Mouse (Mus musculus): ENCODE results near the gene Ndufa7.

Ndufa7 gene

DNA sequence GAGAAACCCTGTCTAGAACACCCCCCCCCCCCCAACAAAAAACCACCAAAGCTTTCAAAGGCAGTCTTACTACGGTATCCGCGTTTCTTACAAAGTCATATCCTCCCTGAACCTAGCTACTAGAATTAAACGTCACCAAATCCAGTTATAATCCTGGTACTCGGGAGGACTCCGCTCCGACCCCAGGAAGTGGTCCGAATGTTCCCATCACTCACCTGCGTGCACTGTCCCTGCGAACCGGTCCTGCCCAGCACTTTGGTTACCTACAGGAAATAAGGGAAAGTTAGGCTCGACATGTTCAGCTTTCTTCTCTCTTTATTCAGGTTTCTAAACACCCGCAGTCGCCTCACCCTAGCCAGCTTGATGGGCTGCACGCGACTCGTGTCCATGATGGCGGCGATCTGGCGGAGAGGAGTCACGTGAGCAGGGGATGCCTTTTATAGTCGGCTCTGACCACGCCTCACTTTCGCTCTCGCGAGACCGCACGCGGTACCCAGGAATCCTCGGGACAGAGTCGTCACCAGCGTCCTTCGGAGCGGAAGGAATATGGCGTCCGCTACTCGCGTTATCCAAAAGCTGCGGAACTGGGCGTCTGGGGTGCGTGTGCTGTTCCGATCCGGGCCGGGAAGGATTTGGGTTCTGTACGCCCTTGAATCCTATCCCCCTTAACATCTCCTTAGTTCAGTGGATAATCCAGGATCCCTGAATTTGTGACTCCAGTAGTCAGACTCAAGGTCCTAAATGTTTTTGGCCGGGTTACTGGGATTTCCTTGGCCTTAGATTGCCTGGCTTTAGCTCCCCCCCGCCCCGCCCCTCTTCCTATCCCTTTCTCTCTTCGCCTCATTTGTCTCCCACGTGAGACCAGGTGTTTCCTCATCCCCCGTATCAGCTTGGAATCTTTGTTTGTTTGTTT, at the start of gene Ndufa7, which contains the start of gene Rps28:
Gene Ndufa7 (plus strand): TSS at position 489 of the 913 bp plus-strand sequence.
Gene Rps28 (minus strand): TSS at position 479 of the 913 bp plus-strand sequence.
- peak; percentile 96 to 98 for DNase-seq (ENCODE audit: low spot score in 2 of 2)

DNA sequence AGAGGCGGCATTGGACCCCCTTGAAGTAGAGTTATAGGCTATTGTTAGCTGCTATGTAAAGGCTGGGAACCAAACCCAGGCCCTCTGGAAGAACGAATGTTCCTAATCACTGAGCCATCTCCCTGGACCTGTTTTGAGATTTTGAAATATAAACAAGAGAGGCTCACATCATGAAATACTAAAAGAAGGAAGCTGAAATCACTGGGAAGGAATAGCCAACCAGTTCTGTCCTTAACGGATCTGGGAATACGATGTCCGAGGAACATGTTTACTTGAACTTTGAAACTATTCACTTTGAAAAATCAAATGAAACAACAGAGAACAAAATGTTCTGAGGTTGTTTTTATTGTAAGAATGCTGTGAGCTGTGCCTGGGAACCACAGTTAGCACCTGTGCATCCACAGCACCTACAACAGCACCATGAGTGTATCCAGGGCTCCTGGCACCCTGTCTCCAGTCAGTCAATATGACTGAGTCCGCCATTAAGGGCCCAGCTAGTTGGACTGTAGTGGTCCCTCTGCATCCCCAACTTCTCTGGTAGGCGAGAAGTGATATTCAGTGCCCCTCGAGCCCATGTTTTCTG, 49.7 kb upstream of the Ndufa7 start:
- no peak for DNase-seq (ENCODE audit: low spot score in 2 of 2)

DNA sequence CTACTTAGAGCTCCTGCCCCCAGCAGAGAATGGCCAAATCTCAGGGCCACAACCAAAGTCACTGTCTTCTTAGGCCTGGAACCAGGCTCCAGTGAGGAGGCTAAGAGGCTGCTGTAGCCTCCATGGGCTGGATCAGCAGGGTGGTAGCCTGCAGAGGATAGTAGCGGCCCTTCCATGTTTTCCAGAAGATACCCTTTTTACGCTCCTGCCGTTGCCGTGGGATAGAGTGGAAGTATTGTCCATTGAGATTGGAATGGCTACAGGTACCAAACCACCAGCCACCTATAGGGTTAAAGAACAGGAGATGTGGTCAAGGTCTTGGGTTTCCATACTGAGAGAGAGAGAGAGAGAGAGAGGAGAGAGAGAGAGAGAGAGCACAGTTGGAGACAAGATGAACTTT, 49.1 kb upstream of the Ndufa7 start:
- DNase-seq (ENCODE audit: low spot score in 2 of 2), result no peak

GRCm38 (mm10) chr17:33779271-33779966, 45.0 kb upstream of the Ndufa7 start:
- peak; percentile 60 to 61 for DNase-seq (ENCODE audit: low spot score in 2 of 2)

- DNase-seq (ENCODE audit: low spot score in 2 of 2), result no peak
Observed at GRCm38 (mm10) chr17:33779967-33780295, 44.4 kb upstream of the Ndufa7 start.

DNA sequence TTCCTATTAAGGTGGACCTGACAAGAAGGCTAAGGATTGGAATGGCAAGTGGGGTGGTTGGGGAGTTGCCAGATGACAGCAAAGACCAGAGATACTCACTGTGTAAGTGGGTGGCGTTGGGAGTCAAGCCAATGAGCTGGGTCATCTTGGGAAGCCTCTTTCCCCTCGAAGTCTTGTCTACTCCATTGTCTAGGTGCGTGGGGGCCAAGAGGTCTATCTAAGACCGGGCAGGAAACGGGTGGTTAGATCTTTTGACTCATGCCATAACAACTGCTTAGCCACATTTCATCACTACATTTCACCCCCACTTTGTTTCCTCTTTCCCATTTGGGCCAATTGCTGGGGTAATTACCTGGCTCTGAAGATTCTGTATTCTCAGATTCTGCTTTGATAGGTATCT, 43.9 kb upstream of the Ndufa7 start:
- no peak for DNase-seq (ENCODE audit: low spot score in 2 of 2)

DNA sequence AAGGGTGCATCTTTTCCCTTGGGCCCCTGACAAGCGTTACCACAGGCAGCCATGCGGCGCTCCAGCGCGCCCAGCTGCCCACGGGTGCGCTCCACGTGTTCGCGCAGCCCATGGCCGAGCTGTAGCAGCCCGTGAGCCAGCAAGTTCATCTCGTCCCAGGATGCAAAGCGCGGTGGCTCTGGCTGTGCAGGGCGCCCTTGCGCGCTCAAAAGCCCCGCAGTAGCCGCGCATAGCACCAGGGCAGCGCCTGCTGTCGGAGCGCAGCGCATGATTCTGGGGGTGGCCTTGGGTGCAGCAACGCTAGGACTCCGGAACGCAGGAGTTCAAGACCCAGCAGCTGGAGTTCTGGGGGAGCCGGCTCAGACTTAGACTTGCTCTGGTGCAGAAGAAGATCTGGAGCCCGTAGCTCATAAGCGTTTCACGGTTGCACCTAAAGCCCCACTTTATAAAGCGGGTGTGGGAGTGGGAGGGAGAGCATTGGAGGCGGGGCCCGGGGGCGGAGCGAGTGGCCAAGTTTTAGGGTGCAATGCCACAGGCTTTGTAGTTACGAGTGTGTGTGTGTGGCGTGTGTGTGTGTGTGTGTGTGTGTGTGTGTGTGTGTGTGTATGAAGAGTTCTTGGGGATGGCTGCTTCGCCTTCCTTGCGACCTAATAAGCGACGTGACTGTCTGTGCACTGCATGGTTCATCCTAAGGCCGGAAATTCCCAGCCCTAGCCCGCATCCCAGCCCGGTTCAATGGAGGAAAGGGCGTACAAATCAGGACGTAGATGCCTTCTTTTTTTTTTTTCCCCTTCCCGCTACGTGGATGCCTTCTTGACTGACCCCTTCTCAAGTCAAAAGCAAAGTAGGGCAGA, 43.0 kb upstream of the Ndufa7 start, which contains the start of gene Angptl4:
Gene Angptl4 (minus strand): TSS at position 707 of the 854 bp plus-strand sequence.
- DNase-seq (ENCODE audit: low spot score in 2 of 2), result peak in 1 of 2 experiments; percentile 24

- no peak for DNase-seq (ENCODE audit: low spot score in 2 of 2)
Observed at GRCm38 (mm10) chr17:33782067-33782466, 42.3 kb upstream of the Ndufa7 start.

- DNase-seq (ENCODE audit: low spot score in 2 of 2), result peak in 1 of 2 experiments; percentile 40
Observed at GRCm38 (mm10) chr17:33783408-33783807, 41.0 kb upstream of the Ndufa7 start.

- no peak for DNase-seq (ENCODE audit: low spot score in 2 of 2)
Observed at GRCm38 (mm10) chr17:33784939-33785338, 39.4 kb upstream of the Ndufa7 start.

DNA sequence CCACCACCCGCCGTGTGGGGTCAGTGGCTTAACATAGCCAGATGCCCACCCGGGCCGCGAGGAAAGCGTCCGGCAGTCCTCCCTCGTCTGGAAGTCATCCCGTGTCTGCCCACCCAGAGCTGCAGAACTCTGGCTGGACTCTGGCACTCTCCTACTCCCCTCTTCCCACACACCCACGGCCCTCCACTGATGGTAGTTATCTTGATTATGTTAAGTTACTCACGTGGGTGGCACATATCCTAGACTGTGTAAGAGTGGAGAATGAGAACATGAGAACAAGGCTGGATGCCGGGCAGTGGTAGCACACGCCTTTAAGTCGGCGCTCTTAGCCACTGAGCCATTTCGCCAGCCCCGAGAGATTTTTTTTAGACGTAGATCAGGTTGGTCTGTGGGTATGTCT, 38.0 kb upstream of the Ndufa7 start:
- DNase-seq (ENCODE audit: low spot score in 2 of 2), result no peak

- no peak for DNase-seq (ENCODE audit: low spot score in 2 of 2)
Observed at GRCm38 (mm10) chr17:33788732-33789131, 35.6 kb upstream of the Ndufa7 start.

DNA sequence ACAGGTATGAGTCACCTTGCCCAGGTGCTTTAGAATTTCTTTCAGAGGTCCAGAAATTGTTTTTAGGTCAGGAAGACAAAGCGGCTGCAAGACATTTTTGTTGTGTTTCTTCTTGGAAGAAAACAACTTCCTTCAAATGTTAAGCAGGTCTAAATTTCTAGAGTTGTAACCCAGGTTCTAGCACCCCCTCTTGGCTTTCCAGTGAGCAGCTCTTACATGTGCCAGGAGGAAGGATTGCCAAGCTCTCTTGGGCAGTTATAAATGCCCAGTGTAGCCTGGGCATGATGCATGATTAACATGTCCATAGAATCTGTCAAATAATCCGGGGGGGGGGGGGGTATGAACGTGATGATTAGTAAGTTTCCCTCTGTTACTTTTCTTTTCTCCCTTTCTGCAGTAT, 26.1 kb upstream of the Ndufa7 start:
- no peak for DNase-seq (ENCODE audit: low spot score in 2 of 2)

DNA sequence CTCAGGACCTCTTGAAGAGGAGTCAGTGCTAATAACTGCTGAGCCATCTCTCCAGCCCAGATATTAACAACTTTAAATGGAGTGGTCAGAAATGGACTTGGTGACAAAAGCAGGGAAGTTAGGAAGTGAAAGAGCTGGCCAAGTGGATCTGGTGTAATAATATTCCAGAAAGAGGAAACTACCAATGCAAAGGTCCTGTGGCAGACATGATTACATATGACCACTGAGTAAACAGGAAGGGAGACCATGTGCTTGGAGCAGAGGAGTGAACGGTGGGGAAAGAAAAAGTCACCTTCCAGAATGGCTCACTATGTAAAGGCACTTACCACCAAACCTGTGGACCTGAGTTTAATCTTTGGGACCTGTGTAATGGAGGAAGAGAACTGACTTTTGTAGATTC, 25.1 kb upstream of the Ndufa7 start:
- no peak for DNase-seq (ENCODE audit: low spot score in 2 of 2)

DNA sequence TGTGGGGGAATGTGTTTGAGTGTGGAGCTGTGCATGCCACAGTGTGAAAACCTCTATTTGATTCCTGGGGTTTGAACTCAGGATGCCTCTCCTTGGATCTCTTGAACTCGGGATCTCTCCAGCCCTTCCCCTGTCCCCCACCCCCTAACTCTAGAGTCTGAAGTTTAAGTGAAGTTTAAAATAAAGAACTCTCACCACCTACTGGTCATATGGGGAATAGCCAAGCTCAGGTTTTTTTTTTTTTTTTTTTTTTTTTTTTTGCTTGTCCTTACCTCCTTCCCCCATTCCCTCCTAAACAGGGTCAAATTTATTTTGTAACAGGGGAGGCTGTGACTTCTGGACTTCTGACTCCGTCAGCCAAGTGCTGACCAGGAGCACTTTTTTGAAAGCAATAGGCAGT, 22.2 kb upstream of the Ndufa7 start:
- no peak for DNase-seq (ENCODE audit: low spot score in 2 of 2)

DNA sequence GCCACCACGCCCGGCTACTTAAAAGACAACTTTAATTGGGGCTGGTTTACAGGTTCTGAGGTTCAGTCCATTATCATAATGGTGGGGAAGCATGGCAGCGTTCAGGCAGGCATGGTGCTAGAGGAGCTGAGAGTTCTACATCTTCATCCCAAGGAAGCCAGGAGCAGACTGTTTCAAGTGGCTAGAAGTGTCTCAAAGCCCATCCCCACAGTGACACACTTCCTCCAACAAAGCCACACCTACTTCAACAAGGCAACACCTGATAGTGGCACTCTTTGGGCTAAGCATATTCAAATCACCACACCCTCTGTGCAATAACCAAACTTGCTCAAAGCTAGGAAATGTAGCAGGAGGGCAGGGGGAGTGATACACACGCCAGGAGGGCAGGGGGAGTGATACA, 20.2 kb upstream of the Ndufa7 start:
- DNase-seq (ENCODE audit: low spot score in 2 of 2), result no peak

DNA sequence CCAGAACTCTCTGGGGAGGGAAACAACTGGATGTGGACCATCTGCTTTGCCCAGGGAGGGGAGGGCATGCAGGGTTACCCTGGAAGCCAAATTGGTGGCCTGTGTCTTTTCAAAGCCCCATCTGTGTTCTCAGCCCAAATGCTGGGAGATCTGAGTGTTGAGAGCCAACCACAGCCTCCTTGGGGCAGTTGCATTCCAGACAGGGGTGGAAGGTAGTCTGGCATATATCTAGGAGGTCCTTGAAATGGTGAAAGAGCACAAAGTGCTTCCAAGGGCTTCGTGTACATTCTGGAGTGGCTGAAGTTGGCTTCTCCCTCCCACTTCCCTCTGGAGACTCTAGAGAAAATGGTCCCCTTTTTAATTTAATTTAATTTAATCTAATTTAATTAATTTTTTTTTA, 19.6 kb upstream of the Ndufa7 start:
- no peak for DNase-seq (ENCODE audit: low spot score in 2 of 2)

DNA sequence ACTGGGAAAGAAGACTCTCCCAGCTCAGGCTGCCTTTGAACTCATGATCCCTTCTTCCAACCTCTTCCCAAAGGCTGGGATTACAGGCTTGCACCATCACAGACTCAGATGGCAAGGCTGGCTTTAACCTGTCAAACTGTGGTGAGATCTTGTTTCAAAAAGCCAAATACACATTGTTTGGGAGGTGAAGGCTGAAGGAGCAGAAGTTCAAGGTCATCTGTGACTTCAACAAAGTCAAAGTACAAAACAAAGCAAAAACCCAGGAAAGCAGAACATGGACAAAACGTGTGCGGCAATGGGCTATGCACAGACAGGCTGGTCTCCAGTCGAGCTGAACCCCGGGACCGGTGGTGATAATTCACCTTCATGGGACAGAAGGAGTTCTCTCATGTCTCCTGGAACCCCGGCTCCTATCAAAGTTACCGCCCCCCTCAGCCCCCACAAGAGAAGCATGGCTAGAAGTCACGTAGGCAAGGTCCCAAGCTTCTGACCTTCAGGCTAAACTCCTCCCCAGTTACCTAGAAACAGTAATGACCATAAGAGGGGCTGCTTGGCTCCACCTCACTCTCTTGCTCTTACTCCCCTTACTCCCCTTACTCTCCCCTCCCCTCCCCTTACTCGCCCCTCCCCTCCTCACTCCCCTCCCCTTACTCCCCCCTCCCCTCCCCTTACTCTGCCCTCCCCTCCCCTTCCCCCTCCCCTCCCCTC, 17.0 kb upstream of the Ndufa7 start:
- no peak for DNase-seq (ENCODE audit: low spot score in 2 of 2)

DNA sequence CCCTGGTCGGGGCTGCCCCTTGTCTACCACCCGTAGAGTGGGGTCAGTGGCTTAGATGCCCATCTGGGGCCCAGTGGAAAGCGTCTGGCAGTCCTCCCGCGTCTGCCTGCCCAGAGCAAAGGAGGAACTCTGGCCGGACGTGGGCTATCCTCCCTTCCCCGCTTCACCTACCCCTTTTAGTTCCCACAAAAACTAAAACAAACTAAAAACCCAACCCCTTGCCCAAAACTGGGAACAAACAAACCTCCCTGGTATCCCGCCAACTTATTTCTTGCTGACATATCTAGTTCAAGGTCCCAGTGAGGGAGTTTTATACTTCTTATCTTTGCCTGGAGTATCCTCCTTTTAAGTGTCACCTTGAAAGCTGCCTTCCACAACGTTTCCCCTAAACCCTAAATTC, 16.2 kb upstream of the Ndufa7 start:
- DNase-seq (ENCODE audit: low spot score in 2 of 2), result no peak

DNA sequence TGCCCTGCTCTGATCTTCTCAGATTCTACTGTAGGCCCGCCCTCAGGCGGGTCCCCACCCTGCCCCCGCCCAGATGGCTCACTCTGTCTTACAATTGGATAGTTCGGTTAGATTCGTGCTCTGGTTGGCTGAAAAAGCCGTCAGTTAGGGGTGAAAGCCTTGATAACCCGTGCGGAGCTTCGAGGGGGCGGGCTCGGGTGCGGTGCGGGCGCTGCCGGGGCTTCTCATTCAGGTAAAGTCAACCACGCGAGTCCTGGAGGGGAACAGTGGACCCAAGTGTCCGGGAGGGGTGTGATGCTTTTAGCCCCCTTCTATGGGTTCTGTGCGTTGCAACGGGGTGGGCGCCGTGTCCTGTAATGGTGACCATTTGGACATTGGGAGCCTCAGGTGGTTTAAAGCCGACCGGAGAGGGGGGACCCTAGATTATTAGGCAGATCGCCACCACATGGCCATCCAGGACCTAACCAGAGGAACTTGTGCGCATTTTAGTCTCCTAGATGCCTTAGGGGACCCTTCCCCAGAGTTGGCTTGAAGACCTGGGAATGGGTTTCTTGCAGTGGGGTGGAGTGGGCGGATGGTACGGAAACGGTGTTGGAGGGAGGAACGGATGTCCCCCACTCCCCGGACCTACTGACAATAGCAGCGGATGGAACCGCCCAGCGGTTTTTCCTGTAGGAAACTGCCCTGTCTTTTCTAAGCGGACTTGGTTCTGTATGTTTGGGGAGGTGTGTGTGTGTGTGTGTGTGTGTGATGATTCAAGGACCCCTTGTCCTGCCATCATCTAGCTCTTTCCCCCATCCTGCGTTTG, 13.8 kb upstream of the Ndufa7 start, which contains the start of gene Kank3:
Gene Kank3 (plus strand): TSS at position 186 of the 808 bp plus-strand sequence.
- peak; percentile 89 to 91 for DNase-seq (ENCODE audit: low spot score in 2 of 2)
